Mouse (Mus musculus) bone marrow macrophage, adult 2 months (primary cell): ENCODE results near the gene Parp1. TPM values are rescaled to one million over a fixed set of nuclear protein-coding genes. Genes with fewer than 3 reads are reported as not detected.

ENCODE experiments used
- H3K27ac ChIP-seq: 2 replicates; pipeline ENCODE4 v1.5.1; 2012; ENCODE audit warnings: low read depth, low read length; ENCODE audit not compliant: insufficient read depth
- H3K4me1 ChIP-seq: 2 replicates; pipeline ENCODE4 v1.6.1; 2012; ENCODE audit warnings: low read length; ENCODE audit not compliant: control insufficient read depth, insufficient read depth
- H3K4me3 ChIP-seq: 2 replicates; pipeline ENCODE4 v1.5.1; 2012; ENCODE audit warnings: mild to moderate bottlenecking, low read length, moderate library complexity; ENCODE audit not compliant: insufficient read depth
- CTCF ChIP-seq: IDR thresholded peaks from 2 replicates; pipeline ENCODE4 v1.5.1; 2012; ENCODE audit warnings: low read depth, mild to moderate bottlenecking, low read length, moderate library complexity
- POLR2A ChIP-seq: IDR thresholded peaks from 2 replicates; pipeline ENCODE4 v1.6.1; 2012; ENCODE audit warnings: mild to moderate bottlenecking, low read depth, low read length, borderline replicate concordance
- polyA plus RNA-seq: library from polyadenylated mRNA; stranded (reverse); fragments of >200 nt; gene quantifications from 2 replicates; pipeline ENCODE4 v1.2.4, GENCODE M21; 2012; ENCODE audit not compliant: missing spikeins, insufficient read depth, insufficient read length

Parp1 gene
- polyA plus RNA-seq, 1 experiment, result 52.0 TPM

DNA sequence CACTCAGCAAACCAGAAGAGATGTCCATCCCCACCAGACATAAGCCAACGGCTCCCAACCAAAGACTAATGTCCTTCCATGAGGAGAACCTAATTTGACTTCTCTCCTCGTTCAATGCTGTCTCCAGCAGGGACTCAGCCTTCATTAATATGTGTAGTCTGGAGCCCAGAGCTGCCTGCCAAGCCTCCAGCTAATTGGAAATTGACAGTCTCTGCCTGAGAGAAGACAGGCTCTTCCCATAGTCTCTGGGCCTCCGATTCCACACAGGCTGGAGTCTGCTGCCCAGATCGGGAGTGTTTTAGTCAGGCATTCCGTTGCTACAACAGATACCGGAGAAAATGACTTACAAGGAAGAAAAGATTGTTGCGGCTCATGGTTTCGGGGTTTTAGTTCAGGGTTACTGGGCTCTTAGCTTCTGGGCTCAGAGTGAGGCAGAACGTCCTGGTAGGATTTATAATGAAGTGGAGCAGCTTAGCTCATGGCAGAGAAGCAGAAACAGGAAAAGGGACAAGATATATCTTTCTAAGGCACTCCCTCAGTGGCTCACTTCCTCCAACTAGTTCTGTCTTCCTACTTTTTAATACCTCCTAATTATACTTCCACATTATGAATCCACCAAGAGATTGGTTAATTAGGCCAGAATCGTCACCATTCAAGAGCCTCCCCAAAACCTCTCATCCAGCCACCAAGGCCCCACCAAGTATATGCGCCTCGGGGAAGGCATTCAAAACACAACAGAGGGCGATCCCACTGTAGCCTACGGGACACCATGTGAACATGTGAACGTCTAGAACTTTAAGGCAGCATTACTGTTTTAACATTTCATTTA is 26.6 kb upstream of the Parp1 start:
- TF ChIP-seq CTCF, result no peak
- no peak for TF ChIP-seq POLR2A
- H3K4me3 ChIP-seq, result no peak overlapping the region
- H3K27ac ChIP-seq, result 0 out of 2 replicates have a peak overlapping the region, but pooled peaks have one; percentile 14
- peaks cover 18% of the 10 kb centered on the region for H3K4me1 ChIP-seq

DNA sequence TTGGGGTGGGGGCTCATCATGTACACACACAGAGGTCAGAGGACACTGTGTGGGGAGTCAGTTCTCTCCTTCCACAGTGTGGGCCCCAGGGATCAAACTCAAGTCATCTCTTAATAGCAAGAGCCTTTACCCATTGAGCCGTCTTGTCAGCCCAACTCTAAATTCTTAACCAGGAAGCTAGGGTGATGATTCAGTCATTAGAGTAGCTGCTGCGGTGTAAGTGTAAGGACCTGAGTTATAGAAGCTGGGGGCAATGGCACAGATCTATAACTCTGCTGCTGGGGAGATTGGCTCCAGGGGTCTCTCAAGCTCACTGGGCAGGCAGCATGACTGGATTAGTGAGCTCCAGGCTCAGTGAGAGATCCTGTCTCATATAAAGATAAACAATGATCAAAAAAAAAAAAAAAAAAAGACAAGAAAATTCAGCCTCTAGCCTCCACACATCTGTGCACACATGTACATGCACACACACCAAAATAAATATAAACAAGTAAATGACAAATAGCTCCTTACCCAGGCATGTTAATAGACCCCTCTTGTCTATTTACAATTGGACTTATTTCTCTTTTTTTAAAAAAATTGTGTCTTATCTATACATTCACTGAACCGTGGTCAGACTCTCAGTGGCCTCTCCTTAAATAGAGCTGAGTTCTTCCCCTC is 25.9 kb upstream of the Parp1 start:
- no peak for TF ChIP-seq CTCF
- no peak for TF ChIP-seq POLR2A
- Histone ChIP-seq H3K4me1 (peaks cover 16% of the 10 kb centered on the region), H3K4me3 (no peak overlapping the region), H3K27ac (no peak overlapping the region)

DNA sequence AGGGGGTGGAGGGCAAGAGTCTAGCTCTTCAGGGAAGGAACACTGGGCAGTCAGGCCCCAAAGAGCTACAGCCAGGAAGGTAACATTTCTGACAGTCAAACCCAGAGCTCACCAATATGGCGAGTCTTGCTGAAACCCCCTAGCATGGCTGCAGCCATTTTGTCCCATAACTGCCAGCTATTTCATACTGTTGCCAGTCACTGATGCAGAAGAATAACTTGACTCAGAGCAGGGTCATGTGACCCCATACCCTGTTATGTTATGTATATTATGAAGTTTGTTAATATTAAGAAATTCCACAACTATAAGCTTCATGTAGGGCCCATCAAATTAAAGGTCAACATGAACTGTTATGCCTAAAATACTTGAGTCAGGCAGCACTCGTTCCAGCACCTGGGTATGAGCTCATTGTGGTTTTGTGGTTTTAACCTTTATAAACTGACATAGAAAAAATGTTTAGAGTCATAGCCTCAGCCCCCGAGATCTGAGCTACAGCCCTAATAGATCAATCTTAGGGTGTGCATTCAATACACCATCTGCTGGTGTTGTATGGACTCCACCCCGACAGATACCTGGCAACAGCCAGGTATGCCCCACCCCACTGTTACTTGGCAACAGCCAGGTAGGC is 22.7 kb upstream of the Parp1 start:
- TF ChIP-seq POLR2A, result no peak
- TF ChIP-seq CTCF, result no peak
- Histone ChIP-seq H3K27ac (no peak overlapping the region), H3K4me3 (no peak overlapping the region), H3K4me1 (peaks cover 16% of the 10 kb centered on the region)

DNA sequence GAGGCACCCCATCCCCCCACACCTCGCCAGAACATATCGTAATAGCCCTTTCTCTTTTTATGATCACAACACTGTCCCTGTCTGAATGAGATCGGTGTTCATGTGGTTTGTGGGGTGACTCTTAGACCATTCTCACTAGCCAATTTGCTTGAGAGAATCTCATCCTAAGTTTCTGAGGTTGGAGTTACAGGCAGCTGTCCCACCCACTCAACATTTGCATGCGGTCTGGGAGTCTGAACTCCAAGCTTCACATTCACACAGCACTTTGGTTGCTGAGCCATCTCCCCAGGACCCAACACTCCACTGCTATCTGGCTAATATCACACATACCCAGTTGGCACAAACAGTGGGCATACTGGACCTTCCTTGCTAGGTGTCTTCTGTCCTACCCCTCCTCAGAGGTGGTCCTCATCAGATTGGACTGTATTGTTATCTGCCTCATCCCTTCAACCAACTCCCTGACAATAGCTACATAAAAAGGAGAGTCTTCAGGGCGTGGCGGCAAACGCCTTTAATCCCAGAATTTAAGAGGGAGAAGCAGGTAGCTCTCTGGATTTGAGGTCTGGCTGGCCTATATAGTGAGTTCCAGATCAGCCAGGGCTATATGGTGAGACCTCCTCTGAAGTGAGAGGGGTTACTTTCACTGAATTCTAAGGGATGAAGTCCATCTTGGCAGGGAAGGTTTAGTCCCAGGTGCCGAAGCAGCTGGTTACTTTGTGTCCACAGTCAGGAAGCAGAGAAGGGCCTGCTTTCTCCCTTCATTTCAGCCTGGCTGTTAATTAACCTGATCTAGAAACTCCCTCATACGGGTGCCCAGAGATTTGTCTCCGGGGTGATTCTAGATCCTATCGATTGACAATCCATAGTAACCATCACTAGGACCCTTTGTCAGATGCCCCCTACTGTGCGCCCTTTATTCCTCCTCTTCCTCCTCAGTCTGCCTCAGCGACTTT is 21.6 kb upstream of the Parp1 start:
- Histone ChIP-seq H3K27ac (no peak overlapping the region), H3K4me1 (peaks cover 6% of the 10 kb centered on the region), H3K4me3 (no peak overlapping the region)
- TF ChIP-seq POLR2A, result no peak
- no peak for TF ChIP-seq CTCF

DNA sequence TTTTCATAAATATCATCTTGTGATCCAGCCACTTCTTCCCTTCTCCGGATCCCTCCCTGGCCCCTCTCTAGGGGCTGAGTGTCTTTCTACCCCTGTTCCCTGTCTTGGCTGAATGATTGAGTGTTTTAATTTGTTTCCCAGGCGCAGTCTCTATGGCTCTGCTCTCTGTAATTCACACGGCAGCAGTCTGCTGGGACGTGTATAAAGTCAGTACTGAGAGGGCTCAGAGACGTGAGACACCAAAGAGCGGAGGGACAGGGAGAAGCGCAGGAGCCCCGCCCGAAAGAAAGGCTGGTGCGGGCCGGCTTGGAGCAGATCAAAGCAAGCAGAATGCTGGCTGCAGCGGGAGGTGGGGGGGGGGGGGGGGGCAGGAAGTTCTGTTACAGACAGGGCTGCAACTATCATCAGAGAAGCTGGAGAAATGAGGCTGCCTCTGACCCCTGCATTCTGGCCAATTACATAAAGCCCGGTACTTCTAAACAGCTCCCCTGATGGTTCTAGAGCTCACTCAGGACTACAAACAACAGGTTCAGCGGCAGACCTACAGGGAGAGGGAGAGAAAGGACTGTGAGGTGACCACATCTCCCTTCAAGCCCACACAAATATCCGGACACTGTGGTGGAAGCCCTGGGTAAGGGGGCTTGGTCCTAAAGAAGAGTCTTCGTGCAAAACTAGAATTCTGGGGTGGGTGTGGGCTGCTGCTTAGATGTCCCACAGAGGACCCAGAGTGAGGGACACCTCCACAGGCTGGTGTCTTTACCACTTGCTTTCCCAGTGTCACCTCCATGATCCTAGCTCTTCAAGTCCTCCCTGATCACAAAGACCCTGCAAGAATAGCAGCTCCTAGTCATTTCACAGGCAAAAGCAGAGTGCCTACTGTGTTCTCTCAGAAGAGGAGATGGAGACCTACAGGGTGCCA is 20.7 kb upstream of the Parp1 start:
- H3K4me1 ChIP-seq, result no peaks in the 10 kb centered on the region
- TF ChIP-seq CTCF (no peak), POLR2A (no peak)
- no peak overlapping the region for H3K4me3 ChIP-seq
- H3K27ac ChIP-seq, result no peak overlapping the region

DNA sequence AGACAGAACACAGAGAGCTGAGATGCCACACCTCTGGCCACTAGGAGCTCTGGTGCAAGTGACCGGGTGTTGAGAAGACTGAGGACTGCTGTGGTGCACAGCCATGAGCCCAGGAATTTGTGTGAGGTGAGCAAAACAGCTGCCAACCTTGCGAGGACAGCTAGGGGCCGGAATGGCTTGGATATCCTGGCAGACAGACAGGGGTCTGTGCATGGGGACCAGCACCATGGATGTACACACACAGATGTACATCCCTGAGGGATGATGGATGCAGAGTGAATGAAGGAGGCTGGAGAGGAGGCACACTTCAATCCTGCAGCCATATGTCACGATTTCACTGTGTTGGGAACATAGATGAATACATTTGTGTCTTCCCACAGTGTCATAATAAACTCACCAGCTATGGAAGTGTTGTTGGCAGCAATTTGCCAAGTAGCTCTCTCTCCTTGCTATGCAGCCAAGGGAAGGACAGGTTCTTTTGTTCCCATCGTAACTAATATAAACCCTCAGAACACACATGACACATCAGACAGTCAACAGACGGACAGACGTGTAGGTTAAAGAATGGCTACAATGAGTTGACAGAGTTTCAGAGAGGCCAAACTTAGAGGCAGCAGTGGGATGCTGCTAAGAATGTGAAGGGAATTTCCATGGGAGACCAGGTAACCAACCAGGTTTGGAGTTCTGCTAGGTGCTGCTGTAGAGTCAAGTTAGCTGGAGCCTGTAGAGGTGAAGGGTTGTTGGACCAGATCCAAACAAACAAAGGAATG is 19.0 kb upstream of the Parp1 start:
- no peaks in the 10 kb centered on the region for H3K4me1 ChIP-seq
- no peak overlapping the region for H3K27ac ChIP-seq
- TF ChIP-seq POLR2A (no peak), CTCF (no peak)
- H3K4me3 ChIP-seq, result no peak overlapping the region

- Histone ChIP-seq H3K4me1 (no peaks in the 10 kb centered on the region), H3K4me3 (no peak overlapping the region), H3K27ac (no peak overlapping the region)
- TF ChIP-seq POLR2A, result no peak
- peak; percentile 68 for TF ChIP-seq CTCF
These were observed 18.0 kb upstream of the Parp1 start for GRCm38 (mm10) chr1:180550770-180551169.

DNA sequence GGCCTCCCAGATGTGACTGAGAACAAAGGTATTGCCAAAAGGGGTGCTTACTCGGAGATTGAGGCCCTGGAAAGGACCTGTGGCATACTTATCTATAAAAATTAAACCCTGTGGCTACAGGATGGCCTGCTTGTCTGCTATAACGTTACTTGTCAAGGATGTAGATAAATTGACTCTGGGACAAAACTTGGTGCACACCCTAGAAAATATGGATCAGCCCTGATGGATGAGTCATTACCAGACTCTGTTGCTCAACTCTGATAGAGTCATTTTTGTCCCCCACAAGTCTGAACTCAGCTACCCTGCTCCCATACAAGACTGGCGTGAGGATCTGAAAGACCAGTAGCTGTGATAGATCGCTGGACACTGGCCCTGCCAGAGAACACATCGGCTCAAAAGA is 11.8 kb upstream of the Parp1 start:
- Histone ChIP-seq H3K4me3 (no peak overlapping the region), H3K27ac (no peak overlapping the region), H3K4me1 (no peaks in the 10 kb centered on the region)
- TF ChIP-seq CTCF (no peak), POLR2A (no peak)
